In the genomic region with DNA sequence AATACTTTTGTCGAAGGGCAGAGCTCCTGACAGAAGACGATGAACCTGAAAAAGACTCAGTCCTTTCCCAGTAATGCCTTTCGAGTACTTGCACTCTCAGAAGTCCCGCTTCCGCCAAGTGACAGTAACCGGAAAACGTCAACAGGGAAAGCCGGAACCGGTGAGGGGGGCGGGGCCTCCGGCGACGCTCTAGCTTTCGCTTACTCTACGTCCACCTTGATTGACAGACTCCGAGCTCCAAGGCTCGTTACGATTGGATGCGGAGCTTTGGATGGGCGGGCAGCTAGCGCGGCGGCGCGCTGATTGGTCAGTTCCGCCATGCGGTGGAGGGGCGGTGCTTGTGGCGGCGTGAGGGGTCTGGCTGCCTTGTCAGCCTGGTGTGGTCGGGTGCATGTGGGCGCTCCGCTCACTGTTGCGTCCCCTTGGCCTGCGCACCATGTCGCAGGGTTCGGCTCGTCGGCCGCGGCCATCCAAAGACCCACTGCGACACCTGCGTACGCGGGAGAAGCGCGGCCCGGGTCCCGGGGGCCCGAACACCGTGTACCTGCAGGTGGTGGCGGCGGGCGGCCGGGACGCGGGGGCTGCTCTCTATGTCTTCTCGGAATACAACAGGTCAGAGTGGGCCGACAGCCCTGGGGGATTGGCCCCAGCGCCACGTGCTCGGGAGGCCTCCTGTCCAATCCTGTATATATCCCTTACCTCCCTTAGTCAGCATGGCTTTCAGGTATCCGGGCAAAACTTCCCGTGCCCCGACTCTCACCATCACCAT, we compare ENCODE assay signal across 8 mouse cellular contexts. TPM values are rescaled to one million over a fixed set of nuclear protein-coding genes. Genes with fewer than 3 reads are reported as not detected.
A peak's percentile ranks its signal among the peaks of the same experiment; 100 is the strongest.
DNase-seq lines count a peak whose midpoint lies in the region; ATAC-seq lines count a peak whose summit lies in the region.

Elac2 (plus strand) TSS at position 319 of the 769 bp plus-strand sequence.

- peak; percentile 95 for DNase-seq in B cell, adult 2 months
- DNase-seq in brain, adult 2 months (ENCODE audit: low read depth, low spot score) = peak; percentile 99
- DNase-seq in heart, embryonic 10.5 days (ENCODE audit: low spot score) = peak; percentile 99
- DNase-seq in liver = peak; percentile 97
- DNase-seq in spleen, postnatal 4 days (ENCODE audit: low spot score in 2 of 2) = peak; percentile 95 to 99

- H3K9me3 ChIP-seq in heart, embryonic 10.5 days = no peaks in the 10 kb centered on the region
- H3K9me3 ChIP-seq in kidney, embryonic 15.5 days (replicated peaks) = no peaks in the 10 kb centered on the region

- ATAC-seq in erythroblast, adult 5-6 weeks (replicated peaks; ENCODE audit: low FRiP score, poor library complexity, severe bottlenecking) = peak; percentile 100
- ATAC-seq in kidney, embryonic 15.5 days (replicated peaks; ENCODE audit: low FRiP score) = peak; percentile 100
- peak; percentile 99 for ATAC-seq in monocyte, adult 5-6 weeks (replicated peaks; ENCODE audit: insufficient number of reproducible peaks, low FRiP score, low TSS enrichment, poor library complexity, severe bottlenecking)

- peaks cover 13% of the 10 kb centered on the region for H3K4me1 ChIP-seq in heart, embryonic 10.5 days
- H3K4me1 ChIP-seq in kidney, embryonic 15.5 days = peaks cover 18% of the 10 kb centered on the region

- peak within 1 kb of the TSS; percentile 74 for H3K9ac ChIP-seq in kidney, embryonic 15.5 days

- peak within 1 kb of the TSS; percentile 86 for H3K27ac ChIP-seq in heart, embryonic 10.5 days
- 0 out of 2 replicates have a peak within 1 kb of the TSS, but pooled peaks have one; percentile 38 for H3K27ac ChIP-seq in kidney, embryonic 15.5 days

- peak within 1 kb of the TSS; percentile 83 for H3K4me3 ChIP-seq in heart, embryonic 10.5 days
- H3K4me3 ChIP-seq in kidney, embryonic 15.5 days (replicated peaks) = peak within 1 kb of the TSS; percentile 87

- whole genome bisulfite sequencing in heart, embryonic 10.5 days = under 1% methylated on average over 65 of the region's 65 CpGs
- WGBS in kidney, embryonic 15.5 days = under 1% methylated on average over 65 of the region's 65 CpGs

- peak within 1 kb of the TSS; percentile 78 for H3K4me2 ChIP-seq in kidney, embryonic 15.5 days

- H3K27me3 ChIP-seq in heart, embryonic 10.5 days (ENCODE audit: insufficient read depth, poor library complexity, severe bottlenecking) = no peaks in the 10 kb centered on the region
- H3K27me3 ChIP-seq in kidney, embryonic 15.5 days = peaks cover 3% of the 10 kb centered on the region; the same call in 1 of the 2 replicates

- H3K36me3 ChIP-seq in heart, embryonic 10.5 days = peaks cover 32% of the 10 kb centered on the region
- peaks cover 34% of the 10 kb centered on the region for H3K36me3 ChIP-seq in kidney, embryonic 15.5 days

RNA-seq across cellular contexts. Expression of gene Elac2, which starts in this region (rescaled TPM):
- total RNA-seq in erythroblast, adult 5-6 weeks (2015; ENCODE audit: low replicate concordance) = 4.6 and 5.4 TPM in 2 replicates
- 3.6 and 5.6 TPM in 2 replicates for total RNA-seq in erythroblast, adult 5-6 weeks (2017; ENCODE audit: low replicate concordance)
- 32.0 and 36.5 TPM in 2 replicates for polyA plus RNA-seq in heart, embryonic 10.5 days (2016; fragmentation: Nextera tagmentation; extraction: Ambion mirVana)
- polyA plus RNA-seq in kidney, embryonic 15.5 days (2015; fragmentation: Nextera tagmentation; extraction: Ambion mirVana) = 30.7 TPM in 2 replicates
- 14.5 to 20.3 TPM (median 16.2 TPM) in 3 replicates for total RNA-seq in monocyte, adult 5-6 weeks (2017)

Comparison
In these comparisons a context has a peak if more than half of its experiments do, and no peak if none do; other contexts are left out.
1. Peak in every context shown above with its lines: DNase-seq, ATAC-seq, H3K4me3 ChIP-seq and H3K27ac ChIP-seq.